Mouse (Mus musculus) olfactory bulb, adult 2 months (tissue): ENCODE data around the gene Tbc1d9.

Source experiments
- CTCF ChIP-seq: fragments of 200-500 bp; IDR thresholded peaks from 2 replicates; pipeline ENCODE4 v1.5.1; 2012; ENCODE audit warnings: low read depth, mild to moderate bottlenecking, low read length, moderate library complexity; ENCODE audit not compliant: insufficient read depth
- POLR2A ChIP-seq: fragments of 200-500 bp; IDR thresholded peaks from 2 replicates; pipeline ENCODE4 v1.6.1; 2012; ENCODE audit warnings: mild to moderate bottlenecking, low read depth, low read length, moderate library complexity; ENCODE audit not compliant: insufficient read depth

DNA sequence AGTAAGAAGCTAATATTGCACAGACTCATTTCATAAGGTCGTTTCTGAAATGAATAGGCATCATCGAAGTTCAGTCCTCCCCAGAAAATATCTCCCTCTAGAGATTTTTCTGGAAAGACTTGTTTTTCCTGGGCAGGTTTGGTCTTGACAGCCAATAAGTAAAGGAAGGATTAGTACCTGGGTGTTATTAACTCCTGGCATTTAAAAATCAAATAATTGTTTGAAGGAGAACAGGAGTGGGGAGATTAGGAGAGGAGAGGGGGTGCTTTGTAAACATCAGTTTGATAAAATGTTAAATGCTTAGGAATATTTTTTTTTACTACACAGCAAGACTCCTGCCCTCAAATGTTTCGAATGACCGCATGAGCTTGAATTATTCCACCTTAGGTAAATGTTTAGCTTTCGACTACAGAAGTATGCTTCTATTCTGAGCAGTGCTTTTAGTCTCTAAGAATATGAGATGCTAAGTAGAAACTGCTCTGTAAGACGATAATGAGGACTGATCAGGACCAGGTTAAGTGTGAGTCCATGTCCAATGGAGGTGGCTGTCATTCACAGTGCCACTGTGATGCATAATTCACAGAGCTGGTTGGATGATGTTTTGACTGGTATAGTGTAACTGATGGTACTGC lies 16.8 kb downstream of the Tbc1d9 start:
- no peak for TF ChIP-seq CTCF
- TF ChIP-seq POLR2A, result no peak
